Mouse (Mus musculus): ENCODE results near the gene Glrx3. TPM values are rescaled to one million over a fixed set of nuclear protein-coding genes. Genes with fewer than 3 reads are reported as not detected.
"Not testable (repeated sequence)": the region's sequence is repeated elsewhere in the genome, so short reads cannot be mapped to it uniquely, and the experiment has no call there.

Glrx3 gene
- 100 to 1,000 TPM; 139 to 161 (median 149) TPM for total RNA-seq (2022)

GRCm38 (mm10) chr7:137437440-137438178, at the start of gene Glrx3:
Glrx3 (plus strand) TSS chr7:137437614.
- DNase-seq (ENCODE audit: low spot score): peak; percentile 98

- DNase-seq (ENCODE audit: low spot score): no peak
These were observed 49.6 kb upstream of the Glrx3 start for GRCm38 (mm10) chr7:137387863-137388262.

GRCm38 (mm10) chr7:137395421-137395820, 42.0 kb upstream of the Glrx3 start:
- no peak for DNase-seq (ENCODE audit: low spot score)

DNA sequence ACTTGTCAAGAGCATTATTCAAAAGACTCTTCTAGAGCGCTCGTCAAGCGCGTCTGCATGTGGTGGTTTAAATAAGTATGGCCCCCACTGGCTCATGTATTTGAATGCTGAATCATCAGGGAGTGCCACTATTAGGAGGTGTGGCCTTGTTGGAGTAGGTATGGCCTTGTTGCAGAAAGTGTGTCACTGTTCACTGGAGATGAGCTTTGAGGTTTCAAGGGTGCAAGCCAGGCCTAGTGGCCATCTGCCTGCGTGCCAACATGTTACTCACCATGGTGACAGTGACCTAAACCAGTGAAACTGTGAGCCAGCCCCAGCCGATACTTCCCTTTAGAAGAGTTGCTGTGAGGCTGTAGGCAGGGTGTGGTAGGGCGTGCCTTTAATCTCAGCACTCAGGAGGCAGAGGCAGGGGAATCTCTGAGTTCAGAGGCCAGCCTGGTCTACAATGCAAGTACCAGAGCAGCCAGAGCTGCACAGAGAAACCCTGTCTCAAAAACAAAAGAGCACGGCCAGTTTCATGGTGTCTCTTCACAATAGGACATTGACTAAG, 40.0 kb upstream of the Glrx3 start:
- no peak for DNase-seq (ENCODE audit: low spot score)

DNA sequence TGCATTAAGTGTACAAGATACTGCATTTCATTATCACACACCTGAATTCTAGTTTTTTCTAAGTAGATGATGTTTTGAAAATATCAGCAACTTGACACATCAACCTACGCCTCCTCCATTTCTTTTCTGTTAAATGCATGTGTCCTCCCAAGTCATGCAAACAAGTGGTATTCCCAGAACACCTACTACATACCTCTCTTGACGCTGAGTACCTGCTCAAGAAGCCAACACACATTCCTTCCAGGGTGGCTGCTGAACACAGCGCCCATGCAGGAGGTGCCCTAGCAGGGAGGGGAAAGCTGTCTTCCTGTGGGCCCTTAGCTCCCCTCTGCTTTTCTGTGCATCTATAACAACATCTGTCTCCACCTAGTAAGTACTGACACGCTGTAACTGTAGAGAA, 38.4 kb upstream of the Glrx3 start:
- no peak for DNase-seq (ENCODE audit: low spot score)

- DNase-seq (ENCODE audit: low spot score): no peak
These were observed 33.3 kb upstream of the Glrx3 start for GRCm38 (mm10) chr7:137404146-137404545.

- DNase-seq (ENCODE audit: low spot score): no peak
These were observed 29.9 kb upstream of the Glrx3 start for GRCm38 (mm10) chr7:137407428-137408058.

GRCm38 (mm10) chr7:137410337-137411197, 26.8 kb upstream of the Glrx3 start, which contains the start of gene 9430038I01Rik:
9430038I01Rik (minus strand) TSS chr7:137410762.
- DNase-seq (ENCODE audit: low spot score): peak; percentile 96

DNA sequence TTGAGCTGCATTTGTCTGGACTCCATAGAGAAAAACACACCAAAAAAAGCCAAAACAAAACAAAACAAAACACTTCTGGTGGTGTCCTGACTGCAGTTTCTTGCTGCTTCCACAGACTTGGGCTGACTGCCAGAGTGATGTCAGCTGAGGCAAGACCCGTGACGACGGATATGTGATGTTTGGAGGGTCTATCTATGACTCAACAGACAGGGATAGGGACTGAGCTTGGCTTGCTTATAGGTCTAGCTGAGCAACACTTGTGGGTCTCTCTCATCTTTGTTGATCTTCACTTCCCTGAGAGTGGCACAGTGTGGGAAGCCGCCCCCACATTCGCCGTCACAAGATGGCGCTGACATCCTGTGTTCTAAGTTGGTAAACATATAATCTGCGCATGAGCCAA, 22.7 kb upstream of the Glrx3 start:
- DNase-seq (ENCODE audit: low spot score): no peak

DNA sequence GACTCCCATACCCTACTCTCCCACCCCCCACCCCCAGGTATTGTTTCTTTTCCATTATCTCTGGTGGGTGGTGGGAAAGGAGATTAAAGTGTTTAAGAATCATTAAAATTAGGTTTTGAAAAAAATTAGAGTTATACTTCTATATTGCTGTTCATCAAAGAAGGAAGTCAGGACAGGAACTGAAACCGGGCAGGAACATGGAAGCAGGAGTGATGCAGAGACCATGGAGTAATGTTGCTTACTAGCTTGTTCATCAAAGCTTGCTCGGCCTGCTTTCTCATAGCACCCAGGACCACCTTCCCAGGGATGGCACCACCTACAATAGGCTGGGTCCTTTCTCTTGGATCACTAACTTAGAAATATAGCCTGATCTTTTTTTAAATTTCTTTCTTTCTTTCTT, 16.9 kb upstream of the Glrx3 start:
- DNase-seq (ENCODE audit: low spot score): no peak

GRCm38 (mm10) chr7:137421236-137421635, 16.2 kb upstream of the Glrx3 start:
- no peak for DNase-seq (ENCODE audit: low spot score)

GRCm38 (mm10) chr7:137426693-137427092, 10.7 kb upstream of the Glrx3 start:
- DNase-seq (ENCODE audit: low spot score): no peak

DNA sequence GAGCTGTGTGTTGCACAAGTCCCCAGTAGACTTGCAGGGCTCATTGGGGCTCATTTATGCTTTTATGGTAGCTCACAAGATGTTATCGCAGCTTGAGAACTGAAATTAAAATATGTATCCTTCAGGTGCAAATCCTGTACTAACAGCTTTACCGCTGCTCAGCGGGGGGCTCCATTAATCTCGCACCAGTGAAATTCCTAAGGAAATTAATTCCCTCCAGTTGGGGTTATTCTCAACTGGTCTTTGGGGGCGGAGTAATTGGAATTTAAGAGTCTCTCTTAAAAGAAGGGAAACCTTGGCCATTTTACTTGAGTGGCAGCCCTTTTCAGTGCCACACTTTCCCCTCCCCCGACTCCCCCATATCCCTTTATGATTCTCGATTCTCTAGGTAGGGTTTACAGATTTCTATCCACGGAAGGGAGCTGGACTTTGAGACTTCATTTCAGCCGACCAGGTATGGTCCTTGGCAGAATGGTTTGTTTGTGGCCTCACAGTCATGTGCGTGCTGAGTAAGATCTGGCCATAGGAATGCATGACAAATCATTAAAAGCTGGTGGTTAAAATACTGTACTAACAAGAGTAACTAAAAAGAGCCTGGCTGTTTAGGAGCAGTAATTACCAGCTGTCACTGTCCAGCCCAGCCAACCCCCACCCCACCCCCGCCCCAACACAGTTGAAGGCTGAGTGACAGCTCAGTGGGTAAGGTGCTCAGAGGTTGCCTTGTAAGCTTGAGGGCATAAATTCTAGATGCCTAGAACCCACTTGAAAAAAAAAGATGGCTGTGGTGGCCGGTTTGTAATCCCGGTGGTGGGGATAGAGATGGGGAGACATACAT, 5.4 kb upstream of the Glrx3 start:
- DNase-seq (ENCODE audit: low spot score): no peak

DNA sequence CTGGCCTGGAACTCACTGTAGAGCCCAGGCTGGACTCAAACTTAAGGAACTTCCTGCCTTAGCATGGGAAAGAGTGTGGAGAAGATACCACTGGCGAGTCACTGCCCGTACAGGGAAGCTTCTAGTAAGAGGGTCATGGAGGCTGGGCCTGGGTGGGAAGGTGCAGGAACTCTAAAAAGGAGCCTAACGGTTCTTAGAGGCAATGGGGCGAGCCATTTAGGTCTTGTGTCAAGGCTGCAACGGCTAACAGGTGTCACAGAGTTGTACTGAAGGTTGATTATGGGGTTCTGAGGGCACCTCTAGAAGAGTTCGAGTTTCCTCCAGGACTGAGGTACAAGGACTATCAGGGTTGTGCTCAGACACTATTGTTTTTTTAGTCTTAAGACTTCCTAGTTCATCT, 513 bp upstream of the Glrx3 start:
- no peak for DNase-seq (ENCODE audit: low spot score)

GRCm38 (mm10) chr7:137438179-137438550, 751 bp downstream of the Glrx3 start:
- no peak for DNase-seq (ENCODE audit: low spot score)

DNA sequence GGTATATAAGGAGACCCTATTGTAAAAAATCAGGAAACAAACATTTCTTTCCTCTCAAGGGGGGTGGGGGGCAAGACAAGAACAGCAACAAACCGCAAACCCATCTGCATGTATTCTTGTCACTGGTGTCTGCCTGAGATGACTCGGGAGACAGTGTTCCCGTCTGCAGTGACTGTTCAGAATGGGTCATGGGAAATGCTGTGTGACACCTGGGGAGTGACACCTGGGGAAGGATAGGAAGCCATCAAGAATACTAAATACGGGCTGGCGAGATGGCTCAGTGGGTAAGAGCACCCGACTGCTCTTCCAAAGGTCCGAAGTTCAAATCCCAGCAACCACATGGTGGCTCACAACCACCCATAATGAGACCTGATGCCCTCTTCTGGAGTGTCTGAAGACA, 1.5 kb downstream of the Glrx3 start:
- DNase-seq (ENCODE audit: low spot score): not testable (repeated sequence)

DNA sequence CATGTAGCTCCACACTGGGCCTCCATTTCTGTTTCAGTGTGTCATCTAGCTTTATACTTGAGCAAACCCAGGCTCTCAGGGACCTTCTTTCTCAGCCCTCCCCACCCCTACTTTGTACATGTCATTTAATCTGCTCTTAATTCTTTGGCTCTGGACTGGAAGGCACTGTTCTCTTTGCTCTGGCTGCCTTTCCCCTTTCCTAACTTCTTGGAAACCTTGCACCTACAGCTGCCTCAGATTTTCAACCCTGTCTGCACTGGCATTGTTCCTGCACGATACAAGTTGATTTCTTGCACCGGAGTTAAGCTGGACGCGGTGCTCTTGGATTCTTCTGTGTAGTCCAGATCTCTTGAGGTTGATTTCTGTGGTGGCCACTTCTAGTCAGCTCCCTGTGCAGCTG, 5.5 kb downstream of the Glrx3 start:
- peak; percentile 57 for DNase-seq (ENCODE audit: low spot score)

- DNase-seq (ENCODE audit: low spot score): no peak
These were observed 7.9 kb downstream of the Glrx3 start for GRCm38 (mm10) chr7:137445321-137445720.

DNA sequence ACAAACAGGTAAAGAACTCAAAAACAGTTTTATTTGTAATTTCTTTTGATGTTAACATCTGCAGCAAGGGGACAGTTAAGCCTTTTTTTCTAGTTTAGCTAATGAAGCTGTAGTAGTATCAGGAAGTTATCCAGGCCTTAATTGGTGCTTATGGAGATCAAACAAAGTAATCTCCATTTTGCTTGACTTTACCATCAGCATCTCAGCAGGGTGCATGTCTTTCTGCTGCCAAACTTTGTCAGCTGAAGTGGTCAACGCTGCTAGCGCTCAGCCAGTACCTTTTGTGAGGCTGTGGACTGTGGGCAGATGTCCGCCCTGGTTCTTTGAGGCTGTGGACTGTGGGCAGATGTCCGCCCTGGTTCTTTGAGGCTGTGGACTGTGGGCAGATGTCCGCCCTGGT, 24.0 kb downstream of the Glrx3 start:
- no peak for DNase-seq (ENCODE audit: low spot score)

- peak; percentile 20 for DNase-seq (ENCODE audit: low spot score)
These were observed 30.8 kb downstream of the Glrx3 start for GRCm38 (mm10) chr7:137468174-137468573.

DNA sequence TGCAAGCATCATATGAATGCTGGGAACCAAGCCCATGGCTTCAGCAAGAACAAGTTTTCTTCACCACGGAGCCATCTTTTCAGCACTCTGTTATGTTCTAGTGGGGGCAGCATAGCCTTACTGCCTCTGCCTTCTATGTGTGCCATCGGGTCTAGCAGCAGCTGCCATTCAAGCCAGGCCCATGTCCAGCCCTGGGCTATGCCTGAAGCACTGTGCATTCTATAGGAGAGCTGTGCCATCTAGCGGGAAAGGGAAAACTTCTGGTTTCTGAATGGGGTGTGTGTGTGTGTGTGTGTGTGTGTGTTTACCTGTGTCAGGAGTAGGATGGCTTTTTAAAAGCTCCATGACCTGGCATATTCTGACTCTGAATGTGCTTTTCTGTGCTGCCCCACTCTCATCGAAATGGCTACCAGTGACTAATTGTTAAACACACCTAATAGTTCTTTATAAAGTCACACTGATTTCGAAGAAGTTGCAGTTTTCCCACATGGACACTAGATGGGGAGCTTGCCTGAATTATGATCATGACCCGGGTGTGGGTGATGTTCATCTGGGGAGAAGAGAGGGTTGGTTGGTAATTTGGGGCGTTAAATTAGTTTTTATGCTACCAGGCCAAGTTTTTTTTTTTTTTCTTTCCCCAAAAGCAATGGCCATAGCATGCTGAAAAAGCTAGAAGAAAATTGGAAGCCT, 34.2 kb downstream of the Glrx3 start:
- DNase-seq (ENCODE audit: low spot score): no peak
